Mouse (Mus musculus) limb, embryonic 15.5 days (tissue): Measurements from ENCODE around the gene Cdc42ep5. TPM values are rescaled to one million over a fixed set of nuclear protein-coding genes. Genes with fewer than 3 reads are reported as not detected.
A peak's percentile ranks its signal among the peaks of the same experiment; 100 is the strongest.

Experiments
- ATAC-seq: fragments of 200-750 bp; cut with Nextera tagmentation; 2 replicates; pipeline ENCODE4 v1.8.0; 2017; ENCODE audit warnings: low read depth, moderate TSS enrichment; ENCODE audit not compliant: insufficient number of reproducible peaks, low FRiP score, low TSS enrichment
- H3K27ac ChIP-seq: fragments of 300-500 bp; sonication (generic); 2 replicates; pipeline ENCODE4 v1.5.1; 2015; ENCODE audit warnings: moderate library complexity, mild to moderate bottlenecking, inconsistent platforms
- H3K27me3 ChIP-seq: fragments of 300-500 bp; sonication (generic); 2 replicates; pipeline ENCODE4 v1.6.1; 2015; ENCODE audit warnings: inconsistent platforms
- H3K36me3 ChIP-seq: fragments of 300-500 bp; sonication (generic); 2 replicates; pipeline ENCODE4 v1.6.1; 2015; ENCODE audit warnings: inconsistent platforms
- H3K4me1 ChIP-seq: fragments of 300-500 bp; sonication (generic); 2 replicates; pipeline ENCODE4 v1.6.1; 2015; ENCODE audit warnings: inconsistent platforms
- H3K4me2 ChIP-seq: fragments of 300-500 bp; sonication (generic); 2 replicates; pipeline ENCODE4 v1.6.1; 2015; ENCODE audit warnings: mild to moderate bottlenecking, inconsistent platforms
- H3K4me3 ChIP-seq: fragments of 300-500 bp; sonication (generic); 2 replicates; pipeline ENCODE4 v1.5.1; 2015; ENCODE audit warnings: mild to moderate bottlenecking, inconsistent platforms
- H3K9ac ChIP-seq: fragments of 300-500 bp; sonication (generic); 2 replicates; pipeline ENCODE4 v1.6.1; 2015; ENCODE audit warnings: inconsistent platforms
- H3K9me3 ChIP-seq: fragments of 300-500 bp; sonication (generic); 2 replicates; pipeline ENCODE4 v1.6.1; 2016; ENCODE audit warnings: inconsistent platforms
- WGBS: fragments of 180-500 bp; shearing (Covaris S2); methylation state at CpG from one replicate; pipeline ENCODE4 v1.1.7; 2015; 5-methylcytosine and 5-hydroxymethylcytosine counted together
- polyA plus RNA-seq: library from polyadenylated mRNA; unstranded; fragments of >200 nt; fragmentation: Nextera tagmentation; extraction: Ambion mirVana; gene quantifications from 2 replicates; pipeline ENCODE4 v1.2.1, GENCODE M21; 2015

Cdc42ep5 gene
- polyA plus RNA-seq, 1 experiment from 2014 or later = 82.3 TPM

DNA sequence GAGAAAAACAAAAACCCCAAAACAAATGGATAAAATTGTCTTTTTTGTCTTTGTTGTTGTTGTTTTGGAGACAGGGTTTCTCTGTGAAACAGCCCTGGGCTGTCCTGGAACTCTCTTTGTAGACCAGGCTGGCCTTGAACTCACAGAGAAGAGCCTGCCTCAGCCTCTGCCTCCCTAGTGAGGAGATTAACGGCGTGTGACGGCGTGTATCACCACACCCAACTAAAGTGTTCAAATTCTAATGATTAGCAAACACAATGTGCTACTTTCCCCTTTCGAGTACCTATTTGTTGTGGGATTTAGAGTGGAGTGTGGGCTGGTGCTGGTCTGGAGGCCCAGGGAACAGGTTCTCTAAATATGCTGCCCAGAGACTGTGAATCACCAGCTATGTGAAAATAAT, 29.7 kb downstream of the Cdc42ep5 start:
- H3K4me2 ChIP-seq = no peak overlapping the region
- ATAC-seq = no peak
- H3K9ac ChIP-seq = no peak overlapping the region
- H3K4me3 ChIP-seq = no peak overlapping the region
- H3K4me1 ChIP-seq = peaks cover 27% of the 10 kb centered on the region
- H3K27me3 ChIP-seq = no peaks in the 10 kb centered on the region
- 81% methylated on average over 5 of the region's 5 CpGs for WGBS
- peaks cover 15% of the 10 kb centered on the region for H3K36me3 ChIP-seq
- no peaks in the 10 kb centered on the region for H3K9me3 ChIP-seq
- H3K27ac ChIP-seq = no peak overlapping the region

- Histone ChIP-seq H3K36me3 (no peaks in the 10 kb centered on the region), H3K4me3 (no peak overlapping the region), H3K9me3 (no peaks in the 10 kb centered on the region), H3K4me2 (no peak overlapping the region), H3K27me3 (no peaks in the 10 kb centered on the region), H3K9ac (no peak overlapping the region), H3K4me1 (peaks cover 22% of the 10 kb centered on the region), H3K27ac (no peak overlapping the region)
- 76% methylated on average over 6 of the region's 7 CpGs for WGBS
- ATAC-seq = no peak
Measured at GRCm38 (mm10) chr7:4132998-4133397, 31.7 kb downstream of the Cdc42ep5 start.

GRCm38 (mm10) chr7:4132581-4132980, 32.1 kb downstream of the Cdc42ep5 start:
- no peaks in the 10 kb centered on the region for H3K27me3 ChIP-seq
- H3K9me3 ChIP-seq = no peaks in the 10 kb centered on the region
- H3K4me1 ChIP-seq = peaks cover 18% of the 10 kb centered on the region
- no peak overlapping the region for H3K4me2 ChIP-seq
- no peak overlapping the region for H3K4me3 ChIP-seq
- H3K9ac ChIP-seq = no peak overlapping the region
- 86% methylated on average over 3 of the region's 3 CpGs for WGBS
- no peak overlapping the region for H3K27ac ChIP-seq
- H3K36me3 ChIP-seq = no peaks in the 10 kb centered on the region
- ATAC-seq = no peak

DNA sequence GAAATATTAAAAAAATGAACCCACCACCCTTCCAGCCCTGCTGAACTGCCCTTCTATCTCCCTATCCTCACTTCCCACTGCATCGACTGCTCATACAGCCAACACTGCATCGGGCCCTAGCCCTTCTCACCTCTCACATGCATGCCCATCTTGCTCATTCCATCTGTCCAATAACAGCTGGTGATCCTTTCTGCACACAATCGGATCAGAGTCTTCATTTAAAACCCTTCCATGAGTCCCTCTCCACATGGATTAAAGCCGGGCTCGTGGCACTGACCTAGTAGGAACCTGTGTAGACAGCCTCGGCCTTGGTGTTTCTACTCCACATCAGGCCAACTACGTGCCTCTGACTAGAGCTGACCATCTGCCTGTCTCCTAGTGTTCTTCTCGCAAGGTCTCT, 32.7 kb downstream of the Cdc42ep5 start:
- Histone ChIP-seq H3K4me1 (peaks cover 17% of the 10 kb centered on the region; the same call in 1 of the 2 replicates), H3K9ac (no peak overlapping the region), H3K4me2 (no peak overlapping the region), H3K27me3 (no peaks in the 10 kb centered on the region), H3K9me3 (no peaks in the 10 kb centered on the region), H3K27ac (no peak overlapping the region), H3K36me3 (no peaks in the 10 kb centered on the region), H3K4me3 (no peak overlapping the region)
- ATAC-seq = no peak
- WGBS = 89% methylated on average over 8 of the region's 8 CpGs

GRCm38 (mm10) chr7:4130686-4131452, 33.8 kb downstream of the Cdc42ep5 start:
- Histone ChIP-seq H3K4me3 (no peak overlapping the region), H3K36me3 (no peaks in the 10 kb centered on the region), H3K27ac (no peak overlapping the region; the same call in 1 of the 2 replicates), H3K9ac (no peak overlapping the region), H3K4me1 (peaks cover 17% of the 10 kb centered on the region; the same call in 1 of the 2 replicates), H3K9me3 (no peaks in the 10 kb centered on the region), H3K4me2 (peak overlapping the region; percentile 17; the same call in 1 of the 2 replicates), H3K27me3 (no peaks in the 10 kb centered on the region)
- WGBS = 33% methylated on average over 13 of the region's 13 CpGs
- peak; percentile 60; the same call in 1 of the 2 replicates for ATAC-seq

DNA sequence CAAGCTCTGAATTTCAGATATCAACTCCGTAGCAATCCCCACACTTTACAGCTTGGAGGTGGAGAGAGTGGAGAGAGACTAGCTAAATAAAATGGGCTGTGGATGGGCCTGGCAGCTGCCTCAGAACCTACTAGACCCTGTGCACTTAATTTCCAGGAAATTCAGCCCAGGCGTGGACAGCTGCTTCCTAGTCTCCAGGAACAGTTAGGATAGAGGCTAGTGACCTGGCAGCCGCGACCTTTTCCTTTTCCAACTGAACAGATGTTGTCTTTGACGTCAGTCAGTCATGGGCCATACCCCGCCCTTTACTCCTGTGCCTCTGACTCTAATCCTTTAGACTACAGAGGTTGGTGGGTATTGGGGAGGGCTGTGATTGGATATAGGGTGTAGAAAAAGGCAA, 35.8 kb downstream of the Cdc42ep5 start:
- H3K4me2 ChIP-seq = no peak overlapping the region
- no peaks in the 10 kb centered on the region for H3K27me3 ChIP-seq
- no peaks in the 10 kb centered on the region for H3K36me3 ChIP-seq
- no peak overlapping the region for H3K9ac ChIP-seq
- peaks cover 25% of the 10 kb centered on the region for H3K4me1 ChIP-seq
- H3K27ac ChIP-seq = no peak overlapping the region
- no peak overlapping the region for H3K4me3 ChIP-seq
- H3K9me3 ChIP-seq = no peaks in the 10 kb centered on the region
- 43% methylated on average over 6 of the region's 6 CpGs for WGBS
- no peak for ATAC-seq

DNA sequence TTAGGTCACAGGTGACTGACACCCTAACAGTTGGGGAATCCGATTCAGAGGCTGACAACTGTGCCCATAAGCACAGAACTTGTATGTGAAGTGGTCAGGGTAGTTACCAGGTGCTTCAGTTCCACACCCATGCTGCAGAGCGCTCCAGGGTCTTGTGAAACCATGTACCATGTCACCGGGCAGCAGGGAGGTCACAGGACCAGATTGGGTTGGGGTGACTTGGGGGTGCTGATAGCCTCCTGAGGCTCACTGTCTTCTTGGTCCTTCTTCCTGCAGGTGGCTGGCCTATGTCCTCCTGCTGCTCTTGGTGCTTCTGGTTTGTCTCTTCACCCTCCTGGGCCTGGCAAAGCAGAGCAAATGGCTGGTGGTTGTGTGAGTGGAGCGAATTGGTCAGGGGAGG, 36.8 kb downstream of the Cdc42ep5 start:
- Histone ChIP-seq H3K4me3 (no peak overlapping the region), H3K36me3 (no peaks in the 10 kb centered on the region), H3K4me2 (no peak overlapping the region), H3K27me3 (no peaks in the 10 kb centered on the region; the same call in 1 of the 2 replicates), H3K27ac (no peak overlapping the region), H3K9me3 (no peaks in the 10 kb centered on the region), H3K9ac (no peak overlapping the region), H3K4me1 (peaks cover 28% of the 10 kb centered on the region)
- ATAC-seq = no peak
- 86% methylated on average over 4 of the region's 4 CpGs for whole genome bisulfite sequencing

DNA sequence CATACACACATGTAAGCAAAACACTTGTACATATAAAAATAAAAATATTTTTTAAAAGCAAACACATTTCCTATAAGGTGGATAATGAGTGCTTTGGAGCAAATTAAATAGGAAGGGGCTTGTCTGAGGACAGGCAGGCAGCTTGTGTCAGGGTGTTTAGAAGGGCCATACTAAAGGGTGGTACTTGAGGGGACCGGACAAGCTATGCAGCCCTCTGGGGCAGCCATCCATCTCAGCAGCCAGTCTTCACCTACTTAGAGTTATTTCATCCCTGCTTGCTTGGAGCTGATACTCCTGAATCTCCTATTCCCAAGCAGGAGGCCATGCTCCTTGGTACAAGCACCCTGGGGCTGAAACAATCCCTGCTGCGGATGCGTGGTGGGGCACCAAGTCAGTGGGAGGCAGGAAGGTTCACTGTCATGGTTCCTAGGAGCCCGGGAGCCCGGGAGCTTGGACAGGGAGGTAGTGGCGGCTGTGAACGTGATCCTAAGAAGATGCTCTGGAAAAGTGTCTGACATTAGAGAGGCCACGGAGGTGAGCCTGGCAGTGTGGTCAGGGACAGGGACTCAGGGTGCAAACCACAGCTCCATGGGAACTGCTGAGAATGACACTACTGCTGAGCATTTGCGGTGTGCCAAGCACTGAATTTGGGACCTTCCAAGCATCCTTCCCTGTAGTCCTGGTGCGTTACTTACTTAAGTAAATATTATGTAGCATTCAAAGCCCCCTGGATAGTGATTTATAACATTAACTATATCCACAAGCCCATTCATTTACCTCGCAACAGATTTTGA, 37.5 kb downstream of the Cdc42ep5 start:
- no peak overlapping the region for H3K4me2 ChIP-seq
- H3K27me3 ChIP-seq = no peaks in the 10 kb centered on the region; the same call in 1 of the 2 replicates
- WGBS = 86% methylated on average over 11 of the region's 11 CpGs
- H3K4me1 ChIP-seq = peaks cover 28% of the 10 kb centered on the region
- H3K4me3 ChIP-seq = no peak overlapping the region
- no peak overlapping the region for H3K27ac ChIP-seq
- ATAC-seq = no peak
- H3K9ac ChIP-seq = no peak overlapping the region
- H3K9me3 ChIP-seq = no peaks in the 10 kb centered on the region
- H3K36me3 ChIP-seq = no peaks in the 10 kb centered on the region

GRCm38 (mm10) chr7:4125306-4125705, 39.4 kb downstream of the Cdc42ep5 start:
- Histone ChIP-seq H3K4me3 (no peak overlapping the region), H3K36me3 (no peaks in the 10 kb centered on the region), H3K4me2 (no peak overlapping the region), H3K27me3 (peaks cover 15% of the 10 kb centered on the region), H3K9me3 (no peaks in the 10 kb centered on the region), H3K27ac (no peak overlapping the region), H3K9ac (no peak overlapping the region), H3K4me1 (peaks cover 18% of the 10 kb centered on the region)
- WGBS = 27% methylated on average over 9 of the region's 9 CpGs
- ATAC-seq = no peak

- no peak for ATAC-seq
- Histone ChIP-seq H3K36me3 (no peaks in the 10 kb centered on the region), H3K4me3 (0 out of 2 replicates have a peak overlapping the region, but pooled peaks have one; percentile 13), H3K4me2 (peak overlapping the region; percentile 38), H3K9ac (no peak overlapping the region), H3K27me3 (peaks cover 20% of the 10 kb centered on the region), H3K4me1 (peaks cover 19% of the 10 kb centered on the region), H3K9me3 (no peaks in the 10 kb centered on the region), H3K27ac (no peak overlapping the region)
- 17% methylated on average over 5 of the region's 5 CpGs for WGBS
Measured at GRCm38 (mm10) chr7:4124856-4125255, 39.8 kb downstream of the Cdc42ep5 start.

DNA sequence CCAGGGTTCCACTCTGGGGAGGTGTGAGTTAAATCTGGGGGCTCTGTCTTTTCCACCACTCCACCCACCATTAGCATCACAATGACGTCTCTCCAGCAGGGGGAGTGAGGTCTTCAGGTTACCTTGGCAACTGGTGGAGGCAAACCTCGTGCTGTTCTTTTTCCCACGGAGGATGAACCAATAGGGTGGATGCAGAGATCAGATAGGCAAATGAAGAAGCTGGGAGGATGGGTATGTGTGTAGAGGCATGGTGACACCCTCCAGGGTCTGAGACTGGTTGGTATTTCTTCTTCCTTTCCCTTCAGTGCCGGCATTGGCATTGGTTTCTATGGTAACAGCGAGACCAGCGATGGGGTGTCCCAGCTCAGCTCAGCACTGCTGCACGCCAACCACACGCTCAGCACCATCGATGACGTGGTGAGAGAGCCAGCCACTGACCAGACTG, 40.3 kb downstream of the Cdc42ep5 start:
- Histone ChIP-seq H3K4me2 (peak overlapping the region; percentile 38), H3K4me3 (0 out of 2 replicates have a peak overlapping the region, but pooled peaks have one; percentile 13), H3K9ac (no peak overlapping the region), H3K4me1 (peaks cover 24% of the 10 kb centered on the region), H3K9me3 (no peaks in the 10 kb centered on the region), H3K27ac (no peak overlapping the region), H3K36me3 (no peaks in the 10 kb centered on the region), H3K27me3 (peaks cover 25% of the 10 kb centered on the region)
- ATAC-seq = peak; percentile 27; the same call in 1 of the 2 replicates
- WGBS = 2% methylated on average over 10 of the region's 10 CpGs

- Histone ChIP-seq H3K9me3 (no peaks in the 10 kb centered on the region), H3K4me2 (no peak overlapping the region), H3K27me3 (peaks cover 31% of the 10 kb centered on the region), H3K27ac (no peak overlapping the region), H3K4me1 (peaks cover 27% of the 10 kb centered on the region), H3K4me3 (no peak overlapping the region), H3K36me3 (no peaks in the 10 kb centered on the region), H3K9ac (no peak overlapping the region)
- WGBS = 47% methylated on average over 1 of the region's 1 CpGs
- ATAC-seq = no peak
Measured at GRCm38 (mm10) chr7:4123732-4124131, 40.9 kb downstream of the Cdc42ep5 start.
